Mouse (Mus musculus) olfactory bulb, adult 2 months (tissue): ENCODE data around the gene Tmprss11f.

ENCODE experiments used
- CTCF ChIP-seq: fragments of 200-500 bp; IDR thresholded peaks from 2 replicates; pipeline ENCODE4 v1.5.1; 2012; ENCODE audit warnings: low read depth, mild to moderate bottlenecking, low read length, moderate library complexity; ENCODE audit not compliant: insufficient read depth
- POLR2A ChIP-seq: fragments of 200-500 bp; IDR thresholded peaks from 2 replicates; pipeline ENCODE4 v1.6.1; 2012; ENCODE audit warnings: mild to moderate bottlenecking, low read depth, low read length, moderate library complexity; ENCODE audit not compliant: insufficient read depth

DNA sequence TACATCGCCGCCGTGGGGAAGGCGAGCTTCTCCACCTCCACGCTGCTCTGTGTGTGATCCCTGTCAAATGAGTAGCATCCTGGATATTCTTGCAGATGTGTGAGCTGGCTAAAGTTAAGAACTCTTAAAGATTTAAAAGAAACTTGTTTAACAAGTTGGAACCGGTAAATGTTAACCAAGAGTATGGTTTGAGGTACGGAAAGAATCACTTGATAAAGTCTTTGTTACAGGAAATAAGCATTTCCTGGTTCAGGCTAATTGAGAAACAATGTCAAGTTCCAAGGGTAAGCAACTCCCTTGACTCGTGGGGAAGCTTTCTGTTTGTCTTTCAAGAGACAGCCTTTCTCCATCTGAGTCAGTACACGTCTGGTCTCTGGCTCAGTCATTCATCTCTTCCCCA, 113.7 kb downstream of the Tmprss11f start, which contains the start of gene Tmprss11g:
- no peak for TF ChIP-seq CTCF
- no peak for TF ChIP-seq POLR2A
